Mouse (Mus musculus) forebrain, embryonic 16.5 days (tissue): ENCODE measurements at regions not wholly inside any gene's neighbourhood (a gene's known extent, or its start where the extent isn't known, plus 50 kb on each side); places are given as distances from the start of the nearest gene placed in this dataset.

Experiments used
- ATAC-seq: fragments of 200-750 bp; cut with Nextera tagmentation; 2 replicates; pipeline ENCODE4 v1.8.0; 2017; ENCODE audit warnings: mild to moderate bottlenecking, moderate library complexity
- H3K27ac ChIP-seq: fragments of 300-500 bp; sonication (generic); 2 replicates; pipeline ENCODE4 v1.5.1; 2014; ENCODE audit warnings: low read length, control low read depth
- H3K27me3 ChIP-seq: fragments of 300-500 bp; sonication (generic); replicated peaks from 2 replicates; pipeline ENCODE4 v1.6.1; 2014; ENCODE audit warnings: low read length; ENCODE audit not compliant: control insufficient read depth, insufficient read depth
- H3K36me3 ChIP-seq: fragments of 300-500 bp; sonication (generic); 2 replicates; pipeline ENCODE4 v1.6.1; 2014; ENCODE audit not compliant: control insufficient read depth, insufficient read depth
- H3K4me1 ChIP-seq: fragments of 300-500 bp; sonication (generic); replicated peaks from 2 replicates; pipeline ENCODE4 v1.6.1; 2014; ENCODE audit warnings: low read length; ENCODE audit not compliant: control insufficient read depth, insufficient read depth
- H3K4me2 ChIP-seq: fragments of 300-500 bp; sonication (generic); 2 replicates; pipeline ENCODE4 v1.6.1; 2014; ENCODE audit warnings: mild to moderate bottlenecking, low read length, control low read depth
- H3K4me3 ChIP-seq: fragments of 300-500 bp; sonication (generic); replicated peaks from 2 replicates; pipeline ENCODE4 v1.5.1; 2014; ENCODE audit warnings: mild to moderate bottlenecking, low read length, control low read depth
- H3K9ac ChIP-seq: fragments of 300-500 bp; sonication (generic); replicated peaks from 2 replicates; pipeline ENCODE4 v1.6.1; 2014; ENCODE audit warnings: low read depth, low read length, control low read depth
- H3K9me3 ChIP-seq: fragments of 300-500 bp; sonication (generic); 2 replicates; pipeline ENCODE4 v1.6.1; 2016; ENCODE audit warnings: low read length; ENCODE audit not compliant: control insufficient read depth
- WGBS: fragments of 180-500 bp; shearing (Covaris S2); extraction: QIAGEN DNeasy Blood & Tissue Kit; methylation state at CpG from one replicate; pipeline ENCODE4 v1.1.7; 2014; 5-methylcytosine and 5-hydroxymethylcytosine counted together

GRCm38 (mm10) chr3:149180129-149180528, 189.8 kb upstream of the Adgrl2 start:
- no peak for ATAC-seq
- Histone ChIP-seq H3K27me3 (no peaks in the 10 kb centered on the region), H3K9ac (no peak overlapping the region), H3K4me3 (no peak overlapping the region), H3K4me2 (0 out of 2 replicates have a peak overlapping the region, but pooled peaks have one; percentile 7), H3K27ac (no peak overlapping the region), H3K36me3 (no peaks in the 10 kb centered on the region), H3K9me3 (no peaks in the 10 kb centered on the region), H3K4me1 (peaks cover 9% of the 10 kb centered on the region; the same call in 1 of the 2 replicates)
- 9% methylated on average over 8 of the region's 8 CpGs for WGBS

- H3K27ac ChIP-seq = no peak overlapping the region
- ATAC-seq = no peak
- H3K9ac ChIP-seq = no peak overlapping the region
- no peaks in the 10 kb centered on the region for H3K36me3 ChIP-seq
- peaks cover 10% of the 10 kb centered on the region; the same call in 1 of the 2 replicates for H3K4me1 ChIP-seq
- H3K4me2 ChIP-seq = no peak overlapping the region
- H3K27me3 ChIP-seq = no peaks in the 10 kb centered on the region
- no peak overlapping the region for H3K4me3 ChIP-seq
- WGBS = 36% methylated on average over 11 of the region's 11 CpGs
- H3K9me3 ChIP-seq = no peaks in the 10 kb centered on the region
Observed at GRCm38 (mm10) chr3:149179486-149180116, 189.2 kb upstream of the Adgrl2 start.

- Histone ChIP-seq H3K27me3 (no peaks in the 10 kb centered on the region), H3K9me3 (no peaks in the 10 kb centered on the region), H3K4me1 (peaks cover 6% of the 10 kb centered on the region; the same call in 1 of the 2 replicates), H3K36me3 (no peaks in the 10 kb centered on the region), H3K9ac (no peak overlapping the region), H3K4me3 (no peak overlapping the region), H3K4me2 (no peak overlapping the region), H3K27ac (no peak overlapping the region)
- no peak for ATAC-seq
- 98% methylated on average over 3 of the region's 3 CpGs for WGBS
Observed at GRCm38 (mm10) chr3:149178891-149179290, 188.5 kb upstream of the Adgrl2 start.

GRCm38 (mm10) chr3:149174689-149175390, 184.5 kb upstream of the Adgrl2 start:
- no peaks in the 10 kb centered on the region for H3K9me3 ChIP-seq
- no peak overlapping the region for H3K27ac ChIP-seq
- no peak overlapping the region for H3K4me3 ChIP-seq
- no peaks in the 10 kb centered on the region for H3K27me3 ChIP-seq
- 0 out of 2 replicates have a peak, but pooled peaks have one; percentile 33 for ATAC-seq
- H3K4me2 ChIP-seq = no peak overlapping the region
- WGBS = 65% methylated on average over 11 of the region's 11 CpGs
- H3K9ac ChIP-seq = no peak overlapping the region
- H3K4me1 ChIP-seq = 0 out of 2 replicates have a peak, but pooled peaks cover 3% of the 10 kb centered on the region
- no peaks in the 10 kb centered on the region for H3K36me3 ChIP-seq

GRCm38 (mm10) chr3:149173537-149173936, 183.2 kb upstream of the Adgrl2 start:
- ATAC-seq = no peak
- 50% methylated on average over 10 of the region's 10 CpGs for WGBS
- H3K4me2 ChIP-seq = no peak overlapping the region

DNA sequence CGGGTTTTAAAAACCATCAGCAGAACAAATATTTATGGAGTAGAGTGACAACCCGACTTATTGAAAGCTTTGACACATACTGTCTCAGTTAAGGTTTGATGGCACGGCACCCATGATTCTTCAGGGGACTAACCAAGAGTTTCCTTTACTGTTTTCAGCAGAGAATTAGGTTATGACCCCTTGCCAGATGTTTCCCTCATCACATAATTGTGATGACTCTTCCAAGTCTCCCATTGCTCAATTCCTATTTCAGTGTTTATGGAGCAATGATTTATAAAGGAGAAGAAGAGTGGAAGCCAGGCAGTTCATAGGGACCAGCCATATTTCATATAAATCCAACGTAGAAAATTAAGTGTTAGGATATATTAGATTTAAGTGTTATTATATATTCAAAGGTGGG, 181.4 kb upstream of the Adgrl2 start:
- no peaks in the 10 kb centered on the region for H3K36me3 ChIP-seq
- ATAC-seq = no peak
- no peak overlapping the region for H3K27ac ChIP-seq
- 0 out of 2 replicates have a peak, but pooled peaks cover 3% of the 10 kb centered on the region for H3K4me1 ChIP-seq
- no peaks in the 10 kb centered on the region for H3K9me3 ChIP-seq
- no peaks in the 10 kb centered on the region for H3K27me3 ChIP-seq
- WGBS = 94% methylated on average over 4 of the region's 4 CpGs
- H3K9ac ChIP-seq = no peak overlapping the region
- H3K4me3 ChIP-seq = no peak overlapping the region
- H3K4me2 ChIP-seq = no peak overlapping the region

More at GRCm38 (mm10) chr3:149173537-149173936, 183.2 kb upstream of the Adgrl2 start:
- H3K36me3 ChIP-seq = no peaks in the 10 kb centered on the region
- 0 out of 2 replicates have a peak, but pooled peaks cover 3% of the 10 kb centered on the region for H3K4me1 ChIP-seq
- H3K4me3 ChIP-seq = no peak overlapping the region
- no peaks in the 10 kb centered on the region for H3K27me3 ChIP-seq
- no peak overlapping the region for H3K27ac ChIP-seq
- no peak overlapping the region for H3K9ac ChIP-seq
- no peaks in the 10 kb centered on the region for H3K9me3 ChIP-seq

- Histone ChIP-seq H3K9ac (no peak overlapping the region), H3K4me2 (no peak overlapping the region), H3K4me1 (0 out of 2 replicates have a peak, but pooled peaks cover 2% of the 10 kb centered on the region), H3K27me3 (no peaks in the 10 kb centered on the region), H3K27ac (no peak overlapping the region), H3K9me3 (no peaks in the 10 kb centered on the region), H3K4me3 (no peak overlapping the region), H3K36me3 (no peaks in the 10 kb centered on the region)
- ATAC-seq = no peak
- 76% methylated on average over 7 of the region's 7 CpGs for WGBS
Observed at GRCm38 (mm10) chr3:149170191-149170590, 179.8 kb upstream of the Adgrl2 start.

GRCm38 (mm10) chr3:149169442-149169841, 179.1 kb upstream of the Adgrl2 start:
- H3K4me2 ChIP-seq = no peak overlapping the region
- no peaks in the 10 kb centered on the region for H3K9me3 ChIP-seq
- H3K27ac ChIP-seq = no peak overlapping the region
- no peak for ATAC-seq
- no peaks in the 10 kb centered on the region for H3K4me1 ChIP-seq
- no peaks in the 10 kb centered on the region for H3K27me3 ChIP-seq
- 74% methylated on average over 12 of the region's 12 CpGs for WGBS
- no peak overlapping the region for H3K9ac ChIP-seq
- H3K4me3 ChIP-seq = no peak overlapping the region
- no peaks in the 10 kb centered on the region for H3K36me3 ChIP-seq

- ATAC-seq = no peak
Observed at GRCm38 (mm10) chr3:149167997-149168396, 177.6 kb upstream of the Adgrl2 start.

More at GRCm38 (mm10) chr3:149167997-149168396, 177.6 kb upstream of the Adgrl2 start:
- no peaks in the 10 kb centered on the region for H3K36me3 ChIP-seq
- no peaks in the 10 kb centered on the region for H3K4me1 ChIP-seq
- H3K9ac ChIP-seq = no peak overlapping the region
- no peak overlapping the region for H3K4me2 ChIP-seq
- no peak overlapping the region for H3K27ac ChIP-seq
- no peaks in the 10 kb centered on the region for H3K9me3 ChIP-seq
- 71% methylated on average over 3 of the region's 3 CpGs for WGBS
- H3K4me3 ChIP-seq = no peak overlapping the region
- no peaks in the 10 kb centered on the region for H3K27me3 ChIP-seq
